Mouse (Mus musculus): ENCODE measurements around the gene Ssty2.
"Not testable (repeated sequence)": the region's sequence is repeated elsewhere in the genome, so short reads cannot be mapped to it uniquely, and the experiment has no call there.

Gene Ssty2

GRCm38 (mm10) chrY:67047972-67048371 is at the start of gene Ssty2:
Gene Ssty2, minus strand, starts transcription at chrY:67048072.
- not testable (repeated sequence) for DNase-seq (ENCODE audit: low spot score in 2 of 2)

Measured in spleen, postnatal 14 days (tissue).